In the genomic region with DNA sequence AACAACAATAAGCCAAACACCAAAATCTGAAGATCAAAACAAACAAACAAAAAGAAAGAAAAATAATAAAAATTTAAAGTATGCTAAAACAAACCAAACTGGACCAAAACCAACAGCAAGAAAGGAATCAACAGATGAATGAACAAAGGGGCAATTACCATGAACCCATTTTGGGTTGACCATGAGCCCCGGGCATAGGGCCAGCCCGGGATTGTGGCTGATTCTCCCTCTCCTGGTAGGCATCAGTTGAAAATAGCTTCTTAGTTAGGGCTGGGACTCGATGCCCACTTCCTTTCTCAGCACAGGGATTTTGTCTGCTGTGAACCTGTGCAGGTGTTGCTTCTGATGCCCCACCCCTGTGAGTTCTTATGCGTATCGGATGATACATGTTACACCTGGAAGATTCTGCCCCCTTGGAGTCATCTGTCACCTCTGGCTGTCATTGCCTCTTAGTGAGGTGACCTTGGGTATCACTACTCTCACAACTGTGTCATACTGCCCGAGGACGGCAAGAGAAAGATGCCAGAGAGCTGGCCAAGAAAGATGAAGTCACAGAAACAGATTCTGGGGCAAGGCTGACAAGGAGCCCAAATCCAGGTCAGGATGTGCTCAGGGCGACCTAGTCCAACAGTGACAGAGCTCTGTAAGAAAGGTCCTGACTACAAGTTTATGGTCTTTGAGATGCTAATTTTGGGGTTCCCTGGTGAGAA, we compare ENCODE assay signal across 34 mouse cellular contexts. TPM values are rescaled to one million over a fixed set of nuclear protein-coding genes. Genes with fewer than 3 reads are reported as not detected.
DNase-seq lines count a peak whose midpoint lies in the region; ATAC-seq lines count a peak whose summit lies in the region.
"Had no signal": no experiment of that assay in that cellular context is flagged by ENCODE, and none has a peak within 500 bp of the region (broad histone marks: within the 10 kb centered on the region; RNA-seq: fewer than 3 reads in every experiment).

No protein-coding gene starts in this region.

- WGBS in midbrain, embryonic 11.5 days = 90% methylated on average over 8 of the region's 8 CpGs

- H3K27ac ChIP-seq in midbrain, embryonic 11.5 days (ENCODE audit: low read depth, low read length) = no peak overlapping the region
- H3K27ac ChIP-seq: embryonic facial prominence, embryonic 10.5 days; embryonic facial prominence, embryonic 13.5 days; forebrain, embryonic 10.5 days; forebrain, embryonic 13.5 days; gastrocnemius, adult 2 months; heart, embryonic 13.5 days; hindbrain, embryonic 15.5 days; kidney, embryonic 15.5 days had no signal

- ATAC-seq in midbrain, embryonic 11.5 days (ENCODE audit: low FRiP score) = no peak
- ATAC-seq: forebrain, embryonic 13.5 days; forebrain, embryonic 16.5 days had no signal

- peak; percentile 59 for DNase-seq in adrenal gland, adult 2 months
- DNase-seq in adrenal gland, adult 18-20 months (ENCODE audit: low spot score in 2 of 2) = no peak
- peak; percentile 90 for DNase-seq in Muller cell, postnatal 12 days (ENCODE audit: inconsistent ontology term)
- DNase-seq in adrenal gland, postnatal 10 days = peak; percentile 12
- peak; percentile 38 to 44 for DNase-seq in adrenal gland, postnatal 36 days
- DNase-seq in gastrocnemius, adult 8-10 months (ENCODE audit: low spot score in 2 of 2) = no peak
- no peak for DNase-seq in midbrain, embryonic 11.5 days (ENCODE audit: low spot score, missing footprints)
- DNase-seq in thymus, postnatal 36 days = no peak
- DNase-seq: B cell, adult 2 months; cerebellum, adult 9-10 months; cerebellum, postnatal 25 days; embryo, embryonic 11 days; gastrocnemius, adult 2 months; gastrocnemius, postnatal 25 days; heart, adult 18-20 months; heart, postnatal 14 days; heart, postnatal 4 days; kidney, adult 11 months; kidney, adult 8-10 months had no signal

- no peak overlapping the region for H3K4me3 ChIP-seq in midbrain, embryonic 11.5 days (ENCODE audit: low read depth, low read length)
- H3K4me3 ChIP-seq: embryonic facial prominence, embryonic 10.5 days; embryonic facial prominence, embryonic 13.5 days; erythroblast, embryonic 14.5 days; forebrain, embryonic 10.5 days; forebrain, embryonic 13.5 days; gastrocnemius, adult 2 months; heart, embryonic 13.5 days; hindbrain, embryonic 15.5 days; kidney, embryonic 15.5 days had no signal

- no peaks in the 10 kb centered on the region for H3K36me3 ChIP-seq in midbrain, embryonic 11.5 days (ENCODE audit: control insufficient read depth, insufficient read depth, low read length)
- H3K36me3 ChIP-seq: embryonic facial prominence, embryonic 10.5 days; embryonic facial prominence, embryonic 13.5 days; forebrain, embryonic 10.5 days; heart, embryonic 13.5 days; hindbrain, embryonic 15.5 days; kidney, embryonic 15.5 days had no signal

- no peaks in the 10 kb centered on the region for H3K27me3 ChIP-seq in midbrain, embryonic 11.5 days (ENCODE audit: control insufficient read depth, insufficient read depth, low read length)
- H3K27me3 ChIP-seq: CH12.LX; embryonic facial prominence, embryonic 13.5 days; forebrain, embryonic 13.5 days; heart, embryonic 13.5 days; hindbrain, embryonic 15.5 days; kidney, embryonic 15.5 days had no signal

- H3K4me2 ChIP-seq in midbrain, embryonic 11.5 days = no peak overlapping the region
- H3K4me2 ChIP-seq: embryonic facial prominence, embryonic 13.5 days; forebrain, embryonic 13.5 days; heart, embryonic 13.5 days; hindbrain, embryonic 15.5 days; kidney, embryonic 15.5 days had no signal

- H3K9me3 ChIP-seq in midbrain, embryonic 11.5 days (ENCODE audit: control insufficient read depth, low read length) = no peaks in the 10 kb centered on the region
- H3K9me3 ChIP-seq: embryonic facial prominence, embryonic 10.5 days; embryonic facial prominence, embryonic 13.5 days; forebrain, embryonic 10.5 days; forebrain, embryonic 13.5 days; heart, embryonic 13.5 days; hindbrain, embryonic 15.5 days; kidney, embryonic 15.5 days had no signal

- H3K4me1 ChIP-seq in midbrain, embryonic 11.5 days (ENCODE audit: control insufficient read depth, insufficient read depth, low read length) = no peaks in the 10 kb centered on the region
- H3K4me1 ChIP-seq: embryonic facial prominence, embryonic 10.5 days; embryonic facial prominence, embryonic 13.5 days; forebrain, embryonic 10.5 days; forebrain, embryonic 13.5 days; heart, embryonic 13.5 days; hindbrain, embryonic 15.5 days; kidney, embryonic 15.5 days had no signal

- no peak overlapping the region for H3K9ac ChIP-seq in midbrain, embryonic 11.5 days (ENCODE audit: low read length)
- H3K9ac ChIP-seq: embryonic facial prominence, embryonic 13.5 days; forebrain, embryonic 13.5 days; heart, embryonic 13.5 days; hindbrain, embryonic 15.5 days; kidney, embryonic 15.5 days had no signal

RNA-seq across cellular contexts. Expression of gene Wfdc15b, which starts 7.1 kb away (rescaled TPM):
- not detected for total RNA-seq in adrenal gland, adult 2 months (2021)
- not detected in 2 replicates for polyA plus RNA-seq in adrenal gland, adult 2 months (2012; rRNA removed)
- total RNA-seq in adrenal gland, adult 18-20 months (2021) = not detected
- not detected for total RNA-seq in adrenal gland, postnatal 10 days (2021)
- total RNA-seq in adrenal gland, postnatal 36 days (2021) = not detected
- not detected for total RNA-seq in gastrocnemius, adult 8-10 months (2022)
- not detected in 2 replicates for polyA plus RNA-seq in midbrain, embryonic 11.5 days (2014; fragmentation: Nextera tagmentation; extraction: Ambion mirVana)
- total RNA-seq: CH12.LX; gastrocnemius, adult 2 months; gastrocnemius, postnatal 25 days; heart, adult 18-20 months; heart, postnatal 14 days; heart, postnatal 4 days; MEL had no signal
- polyA plus RNA-seq: cortical plate, adult 2 months; embryonic facial prominence, embryonic 10.5 days; embryonic facial prominence, embryonic 13.5 days; erythroblast, embryonic 14.5 days; forebrain, embryonic 10.5 days; forebrain, embryonic 13.5 days; forebrain, embryonic 16.5 days; heart, embryonic 13.5 days; hindbrain, embryonic 11.5 days had no signal

RNA-seq across cellular contexts. Expression of gene Svs2, which starts 9.8 kb away (rescaled TPM):
- total RNA-seq in adrenal gland, adult 2 months (2021) = not detected
- polyA plus RNA-seq in adrenal gland, adult 2 months (2012; rRNA removed) = not detected in 2 replicates
- total RNA-seq in adrenal gland, adult 18-20 months (2021) = not detected
- total RNA-seq in adrenal gland, postnatal 10 days (2021) = not detected
- total RNA-seq in adrenal gland, postnatal 36 days (2021) = not detected
- not detected for total RNA-seq in gastrocnemius, adult 8-10 months (2022)
- polyA plus RNA-seq in midbrain, embryonic 11.5 days (2014; fragmentation: Nextera tagmentation; extraction: Ambion mirVana) = not detected in 2 replicates
- total RNA-seq: CH12.LX; gastrocnemius, adult 2 months; gastrocnemius, postnatal 25 days; heart, adult 18-20 months; heart, postnatal 14 days; heart, postnatal 4 days; MEL had no signal
- polyA plus RNA-seq: cortical plate, adult 2 months; embryonic facial prominence, embryonic 10.5 days; embryonic facial prominence, embryonic 13.5 days; erythroblast, embryonic 14.5 days; forebrain, embryonic 10.5 days; forebrain, embryonic 13.5 days; forebrain, embryonic 16.5 days; heart, embryonic 13.5 days; heart, embryonic 16.5 days; hindbrain, embryonic 11.5 days; hindbrain, embryonic 15.5 days; intestine, embryonic 14.5 days; kidney, embryonic 15.5 days had no signal

RNA-seq across cellular contexts. Expression of gene Svs3b, which starts 27.9 kb away (rescaled TPM):
- total RNA-seq in adrenal gland, adult 2 months (2021) = not detected
- not detected in 2 replicates for polyA plus RNA-seq in adrenal gland, adult 2 months (2012; rRNA removed)
- not detected for total RNA-seq in adrenal gland, adult 18-20 months (2021)
- total RNA-seq in adrenal gland, postnatal 10 days (2021) = not detected
- not detected for total RNA-seq in adrenal gland, postnatal 36 days (2021)
- not detected for total RNA-seq in gastrocnemius, adult 8-10 months (2022)
- polyA plus RNA-seq in midbrain, embryonic 11.5 days (2014; fragmentation: Nextera tagmentation; extraction: Ambion mirVana) = not detected in 2 replicates
- total RNA-seq: CH12.LX; gastrocnemius, adult 2 months; gastrocnemius, postnatal 25 days; heart, adult 18-20 months; heart, postnatal 14 days; heart, postnatal 4 days; MEL had no signal
- polyA plus RNA-seq: cortical plate, adult 2 months; embryonic facial prominence, embryonic 10.5 days; embryonic facial prominence, embryonic 13.5 days; erythroblast, embryonic 14.5 days; forebrain, embryonic 10.5 days; forebrain, embryonic 13.5 days; forebrain, embryonic 16.5 days; heart, embryonic 13.5 days; heart, embryonic 16.5 days; hindbrain, embryonic 11.5 days; hindbrain, embryonic 15.5 days; intestine, embryonic 14.5 days; kidney, embryonic 15.5 days had no signal

RNA-seq across cellular contexts. Expression of gene Wfdc15a, which starts 28.6 kb away (rescaled TPM):
- not detected for total RNA-seq in adrenal gland, adult 2 months (2021)
- polyA plus RNA-seq in adrenal gland, adult 2 months (2012; rRNA removed) = not detected in 2 replicates
- not detected for total RNA-seq in adrenal gland, adult 18-20 months (2021)
- not detected for total RNA-seq in adrenal gland, postnatal 10 days (2021)
- not detected for total RNA-seq in adrenal gland, postnatal 36 days (2021)
- not detected for total RNA-seq in gastrocnemius, adult 8-10 months (2022)
- not detected in 2 replicates for polyA plus RNA-seq in midbrain, embryonic 11.5 days (2014; fragmentation: Nextera tagmentation; extraction: Ambion mirVana)
- total RNA-seq: CH12.LX; gastrocnemius, adult 2 months; gastrocnemius, postnatal 25 days; heart, adult 18-20 months; heart, postnatal 14 days; heart, postnatal 4 days; MEL had no signal
- polyA plus RNA-seq: embryonic facial prominence, embryonic 10.5 days; embryonic facial prominence, embryonic 13.5 days; erythroblast, embryonic 14.5 days; forebrain, embryonic 10.5 days; forebrain, embryonic 13.5 days; forebrain, embryonic 16.5 days; heart, embryonic 13.5 days; heart, embryonic 16.5 days; hindbrain, embryonic 11.5 days; hindbrain, embryonic 15.5 days; intestine, embryonic 14.5 days; kidney, embryonic 15.5 days had no signal

RNA-seq across cellular contexts. Expression of gene Wfdc12, which starts 38.1 kb away (rescaled TPM):
- 10 to 100 TPM in 1 of 2 experiments, not detected in 1; 10.5 TPM for total RNA-seq in adrenal gland, adult 2 months (2021)
- 0.39 and 2.3 TPM in 2 replicates for polyA plus RNA-seq in adrenal gland, adult 2 months (2012; rRNA removed)
- under 1 TPM in 1 of 2 experiments, not detected in 1; 0.83 TPM for total RNA-seq in adrenal gland, adult 18-20 months (2021)
- total RNA-seq in adrenal gland, postnatal 10 days (2021) = not detected
- 1 to 10 TPM in 1 of 2 experiments, under 1 TPM in 1; 0.43 to 1.4 TPM for total RNA-seq in adrenal gland, postnatal 36 days (2021)
- not detected for total RNA-seq in gastrocnemius, adult 8-10 months (2022)
- polyA plus RNA-seq in midbrain, embryonic 11.5 days (2014; fragmentation: Nextera tagmentation; extraction: Ambion mirVana) = not detected in 2 replicates
- total RNA-seq: CH12.LX; gastrocnemius, adult 2 months; gastrocnemius, postnatal 25 days; heart, adult 18-20 months; heart, postnatal 14 days; heart, postnatal 4 days; MEL had no signal
- polyA plus RNA-seq: embryonic facial prominence, embryonic 10.5 days; embryonic facial prominence, embryonic 13.5 days; erythroblast, embryonic 14.5 days; forebrain, embryonic 10.5 days; forebrain, embryonic 13.5 days; forebrain, embryonic 16.5 days; heart, embryonic 13.5 days; heart, embryonic 16.5 days; hindbrain, embryonic 11.5 days; hindbrain, embryonic 15.5 days; intestine, embryonic 14.5 days had no signal

Comparison
In these comparisons a context has a peak if more than half of its experiments do, and no peak if none do; other contexts are left out.
1. DNase-seq: peak in adrenal gland, adult 2 months (single experiment), Muller cell, postnatal 12 days (single experiment), adrenal gland, postnatal 10 days (single experiment) and adrenal gland, postnatal 36 days (2 of 2); none in adrenal gland, adult 18-20 months (0 of 2), gastrocnemius, adult 8-10 months (0 of 2), midbrain, embryonic 11.5 days (single experiment) and thymus, postnatal 36 days (0 of 2).